Mouse (Mus musculus): Measurements from ENCODE around the gene Npl. TPM values are rescaled to one million over a fixed set of nuclear protein-coding genes. Genes with fewer than 3 reads are reported as not detected.
"Not testable (repeated sequence)": the region's sequence is repeated elsewhere in the genome, so short reads cannot be mapped to it uniquely, and the experiment has no call there.

Gene Npl
- total RNA-seq, 2 experiments from 2014 or later, result 6.0 to 8.1 TPM

DNA sequence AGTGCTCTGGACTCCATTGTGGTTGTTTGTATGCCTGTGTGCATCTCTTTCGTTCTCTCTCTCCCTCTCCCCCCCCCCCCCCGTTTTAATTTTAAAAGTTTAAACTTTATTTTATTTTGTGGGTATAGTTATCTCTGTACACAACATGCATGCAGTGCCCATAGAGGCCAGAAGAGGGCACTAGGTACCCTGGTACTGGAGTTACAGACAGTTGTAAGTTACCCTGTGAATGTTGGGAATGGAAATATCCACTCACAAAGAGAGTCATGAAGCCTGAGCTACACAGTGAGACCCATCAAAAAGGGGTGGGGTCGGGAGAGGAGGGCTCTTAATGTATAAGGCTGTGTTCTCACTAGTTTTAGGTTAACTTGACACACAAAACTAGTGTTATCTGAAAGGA, 969 bp upstream of the Npl start:
- intact Hi-C loops (cut with DNase I), result no loop called here
- DNase-seq (ENCODE audit: low spot score in 2 of 2), result peak; percentile 56 to 65

DNA sequence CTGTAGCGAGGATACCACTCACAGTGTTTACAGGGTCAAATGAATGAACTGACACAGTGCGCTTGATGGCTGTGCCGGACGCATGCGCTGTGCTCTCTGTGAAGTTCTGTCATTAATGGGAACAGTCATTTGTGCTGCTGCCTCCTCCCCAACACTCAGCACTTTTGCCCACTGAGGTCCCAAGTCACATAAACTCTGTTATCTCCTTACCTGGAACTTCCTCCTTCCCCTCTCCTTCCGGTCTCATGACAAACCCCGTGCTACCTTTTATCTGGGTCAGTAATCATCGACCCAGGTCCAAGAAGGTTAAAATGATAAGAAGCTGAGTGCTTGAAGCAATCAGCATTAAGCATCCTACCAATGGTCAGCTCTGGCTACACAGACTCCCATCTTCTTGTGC, 2.3 kb downstream of the Npl start:
- intact Hi-C loops (cut with DNase I), result no loop called here
- DNase-seq (ENCODE audit: low spot score in 2 of 2), result no peak

DNA sequence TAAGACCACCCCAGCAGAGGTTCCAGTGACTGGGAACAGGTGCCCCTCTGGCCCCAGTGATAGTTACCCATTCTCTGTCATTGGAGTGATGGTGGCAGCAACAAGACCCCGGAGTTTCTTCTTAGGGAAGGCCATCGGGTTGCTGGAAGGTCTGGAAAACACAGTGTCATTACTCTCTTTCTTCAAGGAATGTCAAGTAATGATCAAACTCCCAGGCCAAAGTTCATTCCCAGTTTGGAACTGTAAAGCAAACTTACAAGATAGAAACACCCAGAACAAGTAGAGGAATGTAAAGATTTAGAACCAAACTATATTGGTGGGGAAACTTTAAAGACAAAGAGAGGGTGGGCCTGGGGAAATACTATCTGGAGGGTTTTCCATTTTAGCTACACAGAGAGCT, 4.6 kb downstream of the Npl start:
- DNase-seq (ENCODE audit: low spot score in 2 of 2), result no peak
- intact Hi-C loops (cut with DNase I), result no loop called here

DNA sequence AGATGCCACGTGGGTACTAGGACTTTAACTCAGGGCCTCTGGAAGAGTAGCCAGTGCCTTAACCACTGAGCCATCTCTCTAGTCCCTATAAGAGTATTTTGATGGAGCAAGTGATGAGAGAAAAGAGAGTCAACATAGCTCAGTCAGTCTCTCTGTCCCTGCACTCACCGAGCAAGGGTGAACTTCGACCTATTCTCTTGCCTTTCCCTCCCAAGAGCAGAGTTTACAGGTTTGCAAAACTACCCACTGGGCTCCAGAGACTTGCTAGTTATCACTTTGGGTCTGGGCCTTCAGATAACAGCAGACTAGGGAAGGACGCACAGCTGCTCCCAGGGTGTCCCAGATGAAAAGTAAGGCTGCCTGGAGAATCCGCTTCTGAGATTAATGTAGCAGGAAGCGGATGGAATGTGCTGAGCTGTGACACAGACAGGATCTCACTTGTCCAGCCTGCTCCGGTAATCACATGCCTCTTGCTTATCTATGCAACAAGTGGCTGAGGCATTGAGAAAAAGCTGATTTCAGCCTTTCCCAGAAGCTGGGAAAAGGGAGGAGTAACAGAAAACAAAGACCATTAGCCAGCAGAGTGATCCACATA, 7.0 kb downstream of the Npl start:
- intact Hi-C loops (cut with DNase I), result no loop called here

DNA sequence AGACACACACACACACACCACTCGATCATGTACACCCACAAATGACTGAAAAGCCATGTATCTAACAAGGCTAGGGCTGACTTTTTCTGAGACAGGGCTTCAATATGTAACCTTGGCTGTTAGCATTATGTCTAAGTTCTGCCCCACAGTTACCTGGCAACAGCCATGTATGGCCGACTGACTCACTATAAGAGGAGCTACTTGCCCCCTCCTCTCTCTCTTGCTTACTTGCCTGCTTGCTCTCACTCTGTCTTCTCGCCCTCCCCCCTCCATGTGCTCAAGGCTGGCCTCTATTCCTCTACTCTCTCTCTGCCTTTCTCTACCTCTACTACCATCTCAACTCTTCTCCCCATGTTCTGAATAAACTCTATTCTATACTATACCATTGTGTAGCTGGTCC, 9.1 kb downstream of the Npl start:
- intact Hi-C loops (cut with DNase I), result no loop called here
- peak in 1 of 2 experiments; percentile 35 for DNase-seq (ENCODE audit: low spot score in 2 of 2)

More for the DNA sequence above, 7.0 kb downstream of the Npl start:
- DNase-seq (ENCODE audit: low spot score in 2 of 2), result no peak

DNA sequence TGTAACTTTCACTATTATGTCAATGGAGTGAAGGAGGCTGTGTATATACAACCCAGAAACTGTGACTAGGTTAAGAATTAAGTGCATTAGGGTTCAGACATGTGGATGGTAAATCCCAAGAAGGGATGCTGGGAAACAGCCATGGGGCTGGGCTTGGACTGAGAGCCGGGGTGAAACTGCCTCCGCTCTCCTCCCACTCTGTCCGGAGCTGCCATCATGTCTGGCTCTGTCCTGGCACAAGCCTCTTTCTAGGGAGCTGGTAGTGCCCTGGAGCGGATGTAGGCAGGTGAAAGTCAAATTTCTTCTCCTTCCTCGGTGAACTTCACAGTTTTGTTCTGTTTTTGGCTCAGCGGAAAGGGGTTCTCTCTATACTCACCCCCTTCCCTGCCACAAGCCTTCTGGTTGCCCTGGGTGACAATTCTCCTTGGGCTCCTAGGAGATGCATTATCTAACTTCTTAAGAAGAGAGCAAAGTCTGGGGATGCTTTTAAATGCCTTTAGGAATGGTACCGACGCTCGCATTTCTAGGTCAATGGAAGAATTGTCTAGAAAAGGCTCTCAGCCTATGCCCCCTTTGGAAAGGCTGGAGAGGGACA, 10.0 kb downstream of the Npl start:
- intact Hi-C loops (cut with DNase I), result no loop called here
- no peak for DNase-seq (ENCODE audit: low spot score in 2 of 2)

DNA sequence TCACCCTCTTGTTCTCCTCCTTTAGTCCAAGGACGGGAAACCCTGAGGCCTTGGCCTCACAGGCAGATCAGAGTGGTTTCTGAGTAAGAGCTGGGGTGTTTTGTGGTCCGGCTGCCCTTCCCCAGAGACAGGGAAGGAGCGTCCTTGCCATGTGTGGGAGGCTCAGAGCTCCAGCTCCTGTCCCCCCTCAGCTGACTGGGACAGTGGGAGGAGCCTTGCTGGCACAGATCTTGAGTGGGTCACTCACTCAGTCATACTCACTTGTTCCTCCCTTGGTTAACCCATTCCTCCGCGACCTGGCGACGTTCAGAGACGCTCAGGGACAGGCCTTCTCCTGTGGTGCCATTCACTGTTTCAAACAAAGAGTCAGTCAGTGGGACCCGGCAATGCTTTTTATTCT, 14.2 kb downstream of the Npl start:
- DNase-seq (ENCODE audit: low spot score in 2 of 2), result peak; percentile 30 to 50
- intact Hi-C loops (cut with DNase I), result no loop called here

DNA sequence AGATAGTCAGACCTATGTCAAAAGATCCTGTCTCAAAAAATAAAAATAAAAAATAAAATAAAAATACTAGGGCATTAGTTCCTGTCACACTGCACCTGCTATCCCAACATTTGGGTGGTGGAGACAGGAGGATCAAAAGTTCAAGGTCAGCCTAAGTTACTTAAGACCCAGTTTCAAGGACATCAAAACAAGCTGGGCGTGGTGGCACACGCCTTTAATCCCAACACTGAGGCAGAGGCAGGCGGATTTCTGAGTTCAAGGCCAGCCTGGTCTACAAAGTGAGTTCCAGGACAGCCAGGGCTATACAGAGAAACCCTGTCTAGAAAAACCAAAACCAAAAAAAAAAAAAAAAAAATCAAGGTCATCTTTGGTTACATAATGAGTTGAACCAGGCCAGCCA, 16.9 kb downstream of the Npl start:
- DNase-seq (ENCODE audit: low spot score in 2 of 2); intact Hi-C loops (cut with DNase I): not testable (repeated sequence)

DNA sequence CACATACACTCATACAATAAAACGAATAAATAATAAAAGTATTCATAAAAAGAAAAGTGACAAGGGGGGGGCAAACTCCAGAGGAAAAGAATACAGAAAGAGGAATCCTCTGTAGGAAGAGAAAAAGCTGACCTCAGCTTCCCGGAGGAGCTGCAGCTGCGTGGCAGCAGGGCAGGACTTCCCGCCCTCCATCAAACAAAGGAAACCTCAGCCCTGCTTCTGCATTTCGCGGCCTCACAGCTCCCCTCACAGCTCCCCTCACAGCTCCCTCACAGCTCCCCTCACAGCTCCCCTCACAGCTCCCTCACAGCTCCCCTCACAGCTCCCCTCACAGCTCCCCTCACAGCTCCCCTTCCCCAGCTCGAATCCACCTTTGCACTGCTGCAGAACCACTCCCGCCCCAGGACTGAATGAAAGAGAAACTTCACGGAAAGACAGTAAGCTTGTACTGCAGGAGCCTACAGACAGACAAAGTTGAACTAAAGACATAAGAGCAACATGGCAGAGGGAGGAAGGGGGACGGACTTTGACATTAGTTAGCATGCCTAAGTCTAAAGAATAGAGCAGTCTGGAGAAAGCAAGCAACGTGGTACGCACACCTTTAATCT, 17.5 kb downstream of the Npl start:
- no peak for DNase-seq (ENCODE audit: low spot score in 2 of 2)
- intact Hi-C loops (cut with DNase I), result no loop called here

DNA sequence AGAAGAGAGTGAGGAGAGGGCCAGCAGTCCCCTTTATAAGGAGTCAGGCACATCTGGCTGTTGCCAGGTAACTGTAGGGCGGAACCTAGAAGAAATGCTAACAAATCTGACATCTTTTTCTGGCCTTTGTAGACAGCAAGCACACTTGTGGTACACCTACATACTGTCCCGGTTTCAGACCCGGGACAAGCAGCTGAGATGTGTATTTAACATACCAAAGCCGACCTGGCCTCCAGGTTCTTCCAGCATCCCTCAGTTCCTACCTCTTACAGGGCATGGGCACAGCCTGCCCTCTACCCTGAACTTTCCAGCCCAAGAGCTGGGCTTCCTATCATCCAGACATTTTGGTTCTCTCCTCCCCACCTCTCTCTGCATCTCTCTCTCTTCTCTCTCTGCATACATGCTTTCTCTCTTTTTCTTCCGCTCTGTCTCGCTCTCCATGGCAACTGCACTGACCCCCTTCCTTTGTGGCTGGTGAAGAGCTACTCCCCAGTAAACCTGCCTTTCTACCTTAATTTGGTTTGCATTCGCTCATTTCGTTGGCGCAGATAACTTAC, 18.1 kb downstream of the Npl start:
- intact Hi-C loops (cut with DNase I), result no loop called here
- DNase-seq (ENCODE audit: low spot score in 2 of 2), result no peak

DNA sequence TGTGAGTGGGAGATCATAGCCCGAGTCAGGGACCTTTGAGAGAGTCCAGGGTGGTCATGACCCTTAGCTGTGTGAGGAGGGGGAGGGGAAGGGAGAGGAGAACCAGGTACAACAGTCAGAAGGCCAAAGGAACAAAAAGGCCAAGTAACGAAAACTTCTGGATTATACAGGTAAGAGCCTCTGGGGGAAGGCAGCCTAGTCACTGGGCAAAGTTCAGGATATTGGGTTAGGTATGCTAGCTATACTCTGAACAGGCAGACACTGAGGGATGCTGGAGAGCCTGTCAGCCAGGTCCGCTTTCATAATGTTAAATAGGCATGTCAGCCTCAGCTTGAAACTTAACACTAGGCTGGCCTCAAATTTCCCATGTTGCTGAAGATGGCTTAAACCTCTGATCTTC, 27.7 kb downstream of the Npl start:
- no peak for DNase-seq (ENCODE audit: low spot score in 2 of 2)
- intact Hi-C loops (cut with DNase I), result no loop called here

DNA sequence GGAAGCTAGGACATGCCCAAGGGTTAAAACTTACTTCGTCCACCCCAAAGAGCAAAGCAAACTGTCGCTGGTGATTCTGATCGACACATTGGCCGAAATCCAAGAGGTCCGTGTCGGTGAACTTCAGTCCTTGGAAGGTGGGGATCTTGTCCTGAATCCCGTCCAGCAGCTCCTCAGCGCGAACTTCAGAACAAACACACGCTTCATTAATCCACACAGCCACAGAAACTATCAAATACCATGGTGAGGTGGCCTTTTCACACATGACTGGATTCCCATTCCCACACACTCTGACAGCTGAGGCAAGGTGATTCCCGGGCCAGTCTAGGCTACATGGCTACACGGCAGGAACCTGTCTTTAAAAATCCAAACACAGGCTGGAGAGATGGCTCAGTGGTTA, 34.5 kb downstream of the Npl start:
- intact Hi-C loops (cut with DNase I), result no loop called here
- no peak for DNase-seq (ENCODE audit: low spot score in 2 of 2)

DNA sequence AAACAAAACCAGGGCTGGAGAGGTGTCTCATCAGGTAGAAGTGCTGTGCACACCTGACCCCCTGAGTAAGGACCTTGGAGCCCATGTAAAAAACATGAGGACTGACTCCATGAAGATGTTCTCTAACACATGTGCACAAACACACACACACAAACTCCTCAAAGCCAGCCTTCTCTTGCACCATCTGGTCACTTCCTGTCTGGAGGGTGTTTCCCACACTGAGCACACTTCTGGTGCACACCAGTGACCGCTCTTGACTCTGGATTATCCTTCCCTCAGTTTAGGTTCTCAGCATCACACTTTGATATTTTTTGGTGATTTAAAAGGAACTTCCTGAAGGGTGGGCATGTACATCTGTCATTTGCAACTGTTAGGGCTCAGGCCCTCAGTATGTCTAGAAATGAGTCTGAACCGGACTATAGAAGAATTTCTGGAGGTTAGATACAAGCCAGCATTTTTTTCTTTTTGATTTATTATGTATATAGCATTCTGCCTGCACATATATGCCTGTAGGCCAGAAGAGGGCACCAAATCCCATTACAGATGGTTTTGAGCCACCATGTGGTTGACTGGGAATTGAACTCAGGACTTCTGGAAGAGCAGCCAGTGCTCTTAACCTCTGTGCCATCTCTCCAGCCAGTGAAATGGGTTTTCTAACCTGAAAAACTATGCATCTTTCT, 39.4 kb downstream of the Npl start:
- DNase-seq (ENCODE audit: low spot score in 2 of 2), result no peak
- intact Hi-C loops (cut with DNase I), result no loop called here

DNA sequence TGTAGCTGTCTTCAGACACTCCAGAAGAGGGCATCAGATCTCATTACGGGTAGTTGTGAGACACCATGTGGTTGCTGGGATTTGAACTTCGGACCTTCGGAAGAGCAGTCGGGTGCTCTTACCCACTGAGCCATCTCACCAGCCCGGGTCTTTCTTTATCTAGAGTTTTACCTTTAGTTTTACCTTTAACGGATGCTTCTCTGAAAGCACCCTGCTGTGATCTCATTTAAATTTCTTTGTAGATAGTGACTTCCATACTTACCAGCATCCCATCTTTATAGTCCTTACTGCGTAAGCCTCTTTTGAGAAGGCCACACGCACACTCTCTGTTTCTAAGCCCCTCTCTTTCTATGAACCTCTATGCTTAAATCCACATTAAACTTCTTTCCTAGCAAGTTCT, 40.3 kb downstream of the Npl start:
- DNase-seq (ENCODE audit: low spot score in 2 of 2); intact Hi-C loops (cut with DNase I): not testable (repeated sequence)

DNA sequence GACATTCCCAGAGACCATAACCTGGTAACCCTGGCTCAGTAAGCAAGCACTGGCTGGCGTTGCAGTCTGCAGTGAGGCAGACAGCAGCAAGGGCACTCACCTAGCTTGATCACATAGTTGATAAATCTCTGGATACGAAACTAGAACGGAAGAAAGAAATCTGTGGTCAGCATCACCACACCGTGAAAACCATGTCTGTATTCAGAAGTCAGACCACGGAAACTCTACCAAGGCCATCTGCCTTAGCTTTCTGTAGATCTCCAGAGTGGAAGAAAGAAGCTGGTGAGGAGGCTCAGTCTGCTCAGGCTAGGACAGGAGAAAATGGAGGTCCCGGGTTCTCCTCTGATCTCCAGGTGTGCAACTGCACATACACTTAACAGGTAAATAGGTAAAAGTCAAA, 40.8 kb downstream of the Npl start:
- no peak for DNase-seq (ENCODE audit: low spot score in 2 of 2)

DNA sequence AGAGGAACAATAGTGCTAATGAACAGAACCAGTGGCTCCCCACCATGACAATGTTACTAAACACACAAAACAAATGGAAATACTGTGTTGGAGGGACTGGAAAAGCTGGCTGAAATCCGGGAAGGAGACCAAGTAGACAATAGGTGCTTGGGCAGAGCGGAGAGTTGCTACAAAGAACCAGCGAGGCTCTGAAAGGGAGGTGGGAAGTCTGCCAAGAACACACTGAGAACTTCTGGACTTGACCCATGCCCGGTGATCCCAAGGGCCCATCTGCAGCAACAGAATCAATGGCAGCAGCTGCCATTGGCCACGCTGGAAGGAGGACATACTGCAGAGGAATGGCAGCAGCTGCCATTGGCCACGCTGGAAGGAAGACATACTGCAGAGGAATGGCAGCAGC, 43.6 kb downstream of the Npl start:
- intact Hi-C loops (cut with DNase I), result no loop called here

More for the DNA sequence above, 40.8 kb downstream of the Npl start:
- intact Hi-C loops (cut with DNase I), result no loop called here

DNA sequence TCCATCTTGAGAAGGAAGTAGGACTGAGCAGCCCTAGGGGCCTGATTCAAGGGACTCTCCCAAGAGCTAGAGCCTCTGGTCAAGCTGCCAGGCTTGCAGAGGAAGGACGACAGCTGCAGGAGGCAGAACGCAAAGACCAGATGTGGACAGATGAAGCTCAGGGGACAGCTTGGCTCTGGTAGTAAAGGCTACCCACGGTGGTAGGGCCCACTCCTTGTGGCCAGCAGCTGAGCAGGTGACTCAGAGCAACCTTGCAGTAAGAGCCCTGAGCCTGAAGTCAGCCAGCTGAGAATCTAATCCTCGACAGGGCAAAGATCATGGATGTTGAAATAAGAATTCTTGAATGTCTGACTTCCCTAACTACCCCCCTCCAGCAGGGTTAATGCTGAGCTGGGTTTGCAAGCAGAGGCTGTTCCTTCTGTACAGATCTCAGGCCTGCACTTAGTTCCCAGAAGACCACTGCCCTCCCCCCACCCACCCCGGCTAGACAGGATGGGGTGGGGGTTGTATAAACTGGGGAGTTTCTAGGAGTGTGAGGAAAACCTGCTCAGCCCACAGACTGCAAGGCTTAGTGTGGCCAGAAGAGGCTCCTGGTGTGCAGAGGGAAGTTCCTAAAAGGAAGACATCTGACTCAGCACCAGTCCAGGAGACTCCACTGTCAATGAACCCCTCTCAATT, 48.1 kb downstream of the Npl start:
- intact Hi-C loops (cut with DNase I), result no loop called here
- DNase-seq (ENCODE audit: low spot score in 2 of 2), result peak in 1 of 2 experiments; percentile 49

More for the DNA sequence above, 43.6 kb downstream of the Npl start:
- DNase-seq (ENCODE audit: low spot score in 2 of 2), result peak; percentile 58 to 62

DNA sequence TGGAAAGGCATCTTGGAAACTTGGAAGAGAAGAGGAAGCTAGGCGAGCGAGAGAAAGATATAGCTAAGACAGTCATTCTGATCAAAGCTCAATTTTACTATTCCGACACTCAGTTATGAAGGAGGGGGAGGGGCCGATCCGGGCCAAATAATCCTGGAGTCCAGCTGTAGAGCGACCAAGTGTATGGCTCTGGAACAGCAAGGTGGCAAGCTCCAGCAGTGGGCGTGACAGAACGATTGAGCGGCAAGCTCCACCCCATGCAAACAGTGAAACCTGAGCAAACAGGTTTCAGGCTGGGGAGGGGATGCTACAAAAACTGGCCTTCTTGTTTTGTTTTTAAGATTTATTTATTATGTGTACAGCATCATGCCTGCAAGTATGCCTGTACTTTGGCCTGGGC, 49.8 kb downstream of the Npl start:
- intact Hi-C loops (cut with DNase I), result no loop called here
- DNase-seq (ENCODE audit: low spot score in 2 of 2), result no peak

DNA sequence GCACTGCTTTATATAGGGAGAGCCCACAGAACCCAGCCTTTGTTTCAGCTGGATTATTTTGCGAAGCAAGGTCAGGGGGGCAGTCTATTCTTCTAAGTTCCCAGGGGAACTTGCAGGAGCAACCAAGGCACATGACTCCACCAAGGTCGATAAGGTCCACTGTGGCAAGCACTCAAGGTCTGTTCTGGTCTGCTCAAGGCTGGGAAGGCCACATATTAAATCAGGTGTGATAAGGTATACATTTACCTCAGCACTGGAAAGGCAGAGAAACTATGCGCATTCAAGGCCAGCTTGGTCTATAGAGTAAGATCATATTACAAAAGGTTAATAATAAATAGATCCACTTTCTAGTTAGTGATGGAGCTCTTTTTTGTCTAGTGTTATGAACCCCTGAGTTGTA, 53.8 kb downstream of the Npl start:
- DNase-seq (ENCODE audit: low spot score in 2 of 2), result no peak
- intact Hi-C loops (cut with DNase I), result no loop called here

DNA sequence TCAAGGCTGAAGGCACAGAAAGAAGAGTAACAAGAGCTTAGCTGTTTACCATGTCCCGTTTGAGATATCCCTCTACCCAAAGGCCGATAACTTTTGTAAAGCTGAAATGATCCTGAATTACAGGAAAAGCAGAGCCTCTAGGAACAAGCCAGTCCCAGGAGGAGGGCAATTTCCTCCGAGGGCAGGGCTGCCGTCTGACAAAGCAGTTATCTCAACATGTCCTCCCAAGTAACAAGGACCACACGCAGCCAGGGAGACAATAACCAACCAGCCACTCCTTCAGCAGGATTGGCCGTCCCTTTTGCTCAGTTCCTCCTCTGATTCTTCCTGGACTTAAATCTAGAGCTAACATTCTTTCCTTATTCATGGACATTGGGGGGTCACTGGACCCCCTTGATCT, 55.9 kb downstream of the Npl start:
- DNase-seq (ENCODE audit: low spot score in 2 of 2), result no peak
- intact Hi-C loops (cut with DNase I), result no loop called here
